Mouse (Mus musculus) thymus, postnatal 4 days (tissue): ENCODE results near the gene Srbd1.

ENCODE experiments used
- DNase-seq: peaks from one replicate; pipeline ENCODE4 v3.0.0; 2021

Gene Srbd1

DNA sequence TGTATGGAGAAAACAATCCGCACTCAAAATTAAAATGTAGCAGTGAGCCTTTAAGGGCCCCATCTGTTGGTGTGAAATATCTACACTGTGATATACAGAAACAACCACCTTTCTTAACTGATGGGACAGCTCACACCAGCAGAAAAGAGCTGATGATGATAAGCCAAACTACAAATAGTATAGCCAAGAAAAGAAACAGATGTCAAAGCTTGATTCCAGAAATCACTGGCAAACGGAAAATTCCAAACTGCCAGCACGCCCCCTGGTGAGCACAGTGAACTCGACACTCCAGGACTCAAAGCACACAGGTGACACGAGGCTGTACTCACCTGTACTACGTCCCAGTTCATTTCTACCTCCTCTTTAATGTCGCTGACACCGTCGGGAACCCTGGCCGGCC, 9.1 kb downstream of the Srbd1 start:
- DNase-seq = no peak

GRCm38 (mm10) chr17:86134461-86134860, 10.5 kb downstream of the Srbd1 start:
- DNase-seq = no peak

GRCm38 (mm10) chr17:86132534-86132933, 12.4 kb downstream of the Srbd1 start:
- no peak for DNase-seq

DNA sequence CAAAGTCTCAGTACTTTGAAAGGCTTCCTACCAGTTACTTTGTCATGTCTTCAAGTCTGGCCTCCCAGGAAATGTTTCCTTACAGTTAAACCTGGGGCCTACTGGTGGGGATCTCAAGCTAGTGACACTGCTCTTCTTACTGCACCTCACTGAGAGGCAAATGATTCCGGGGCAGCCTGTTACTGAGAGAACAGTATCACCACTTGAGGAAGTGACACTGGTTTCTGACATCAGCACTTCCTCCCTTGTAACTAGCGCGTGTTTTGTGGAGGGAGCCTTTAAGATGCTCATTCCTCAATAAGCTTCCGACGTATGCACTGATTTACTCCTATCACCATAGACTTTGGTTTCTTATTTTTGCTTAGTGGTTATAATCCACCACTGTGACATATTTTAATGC, 16.8 kb downstream of the Srbd1 start:
- DNase-seq = no peak

DNA sequence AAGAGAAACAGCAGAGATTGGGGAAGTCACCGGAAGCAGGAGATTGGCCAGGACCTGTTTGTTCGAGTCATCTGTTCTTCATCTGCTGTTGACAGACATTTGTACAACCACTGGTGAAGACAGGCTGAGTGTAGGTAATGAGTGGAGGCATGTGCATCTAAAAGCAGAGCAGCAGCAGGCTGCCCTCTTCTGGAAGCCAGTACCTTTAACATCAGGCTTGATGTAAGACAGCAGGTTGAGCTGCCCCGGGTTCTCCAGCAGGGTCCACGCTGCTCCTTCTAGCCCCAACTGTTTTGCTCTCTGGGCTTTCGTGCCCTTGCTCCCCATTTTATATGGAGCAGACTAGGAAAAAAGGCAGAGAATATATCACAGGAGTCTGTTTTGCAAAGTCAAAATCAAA, 19.1 kb downstream of the Srbd1 start:
- DNase-seq = peak; percentile 9

DNA sequence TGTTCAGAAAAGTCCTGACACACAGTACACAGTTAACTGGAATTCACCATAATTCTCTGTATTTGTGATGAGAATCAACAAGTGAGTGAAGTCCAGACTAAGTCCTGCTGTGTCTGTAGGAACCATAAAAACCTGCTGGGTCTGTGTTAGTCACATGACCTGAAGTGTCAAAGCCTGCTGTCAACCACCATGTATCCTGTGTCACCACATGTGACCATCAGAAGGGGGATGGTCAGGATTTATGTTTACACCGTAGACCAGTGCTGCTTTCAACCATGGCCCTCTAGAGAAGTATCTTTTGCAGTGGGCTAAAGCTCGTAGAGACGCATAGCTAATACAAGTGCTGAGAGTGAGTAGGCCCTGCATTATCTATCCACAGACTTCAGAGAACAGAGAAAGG, 21.8 kb downstream of the Srbd1 start:
- no peak for DNase-seq

DNA sequence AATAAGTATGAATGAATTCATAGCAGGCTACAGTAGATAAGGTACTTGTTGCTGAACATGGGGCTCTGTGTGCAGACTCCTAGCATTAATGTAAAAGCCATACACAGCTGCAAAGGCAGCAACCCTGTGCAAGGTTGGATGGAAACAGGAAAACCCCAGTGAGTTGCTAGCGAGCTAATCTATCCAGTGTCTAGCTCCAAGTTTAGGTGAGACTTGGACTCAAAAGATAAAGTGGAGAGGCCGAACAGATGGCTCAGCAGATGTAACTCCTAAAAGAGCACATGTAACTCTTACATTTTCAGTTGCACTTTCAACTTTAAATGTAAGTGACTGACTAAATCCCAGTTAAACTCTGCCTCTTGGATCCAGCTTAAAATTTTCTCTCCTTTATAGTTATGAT, 48.1 kb downstream of the Srbd1 start:
- no peak for DNase-seq

DNA sequence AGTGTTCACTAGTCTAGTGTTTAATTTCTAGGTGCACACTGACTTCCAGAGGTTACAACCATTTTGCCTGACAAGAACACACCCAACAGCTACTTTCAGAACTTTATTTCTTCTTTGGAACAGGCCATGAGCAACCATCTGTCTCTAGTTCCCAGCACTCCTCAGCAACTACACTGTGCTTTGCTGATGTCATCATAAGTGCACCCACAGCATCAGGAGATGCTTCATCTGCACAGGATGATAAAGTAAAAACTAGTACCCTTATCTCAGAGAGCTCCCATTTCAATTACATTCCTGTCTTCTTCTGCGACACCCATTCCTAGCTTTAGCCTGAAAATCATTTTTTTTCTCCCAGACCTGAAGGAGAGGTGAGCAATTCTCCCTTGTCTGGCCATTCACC, 51.9 kb downstream of the Srbd1 start:
- DNase-seq = no peak

DNA sequence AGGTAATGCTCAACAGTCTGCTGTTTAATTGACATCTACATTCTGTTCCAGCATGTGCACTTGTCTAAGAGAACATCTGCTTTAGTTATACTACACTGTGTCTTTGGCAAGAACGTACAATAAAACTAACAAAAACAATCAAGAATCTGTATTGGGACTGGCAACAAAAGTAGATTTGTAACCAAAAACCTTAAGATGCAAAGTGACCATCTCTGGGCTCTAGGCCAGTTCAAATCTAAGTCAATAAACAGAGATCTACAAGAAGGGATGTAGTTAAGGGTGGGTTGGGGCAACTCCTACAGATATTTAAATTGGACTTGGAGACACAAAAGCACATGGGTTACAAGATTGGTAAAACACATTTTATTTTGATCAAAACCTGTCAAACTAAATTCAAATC, 53.3 kb downstream of the Srbd1 start:
- no peak for DNase-seq

DNA sequence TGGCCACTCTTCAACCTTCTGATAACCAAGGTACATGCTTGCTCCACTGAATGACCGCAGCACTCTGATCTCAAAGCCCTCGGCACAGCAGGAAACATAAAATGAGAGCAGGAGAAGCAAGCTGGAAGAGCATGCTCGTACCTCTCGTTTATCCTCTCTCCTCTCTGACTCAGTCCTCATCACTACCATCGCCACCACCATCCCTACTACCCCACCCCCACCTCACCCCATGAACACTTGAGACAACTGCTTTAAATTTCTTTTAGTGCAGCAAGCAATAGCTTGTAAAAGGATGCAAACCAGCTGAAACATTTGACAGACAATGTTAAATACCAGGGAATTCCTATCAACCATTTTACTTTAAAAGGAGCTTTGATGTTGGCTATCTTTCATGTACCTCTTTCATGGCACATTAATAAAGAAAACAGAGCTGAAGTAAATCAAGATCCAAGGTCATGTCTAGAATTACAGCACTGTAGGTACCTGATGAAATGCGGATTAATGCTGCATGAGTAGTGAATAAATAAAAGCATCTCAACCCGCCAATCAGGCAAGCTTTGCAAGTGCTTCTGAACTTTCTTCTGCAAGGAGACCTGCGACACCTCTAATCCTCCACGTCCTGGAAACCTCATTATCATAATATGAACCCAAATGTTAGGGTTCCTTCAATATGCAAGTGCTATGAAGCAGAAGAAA, 54.9 kb downstream of the Srbd1 start:
- DNase-seq = no peak

DNA sequence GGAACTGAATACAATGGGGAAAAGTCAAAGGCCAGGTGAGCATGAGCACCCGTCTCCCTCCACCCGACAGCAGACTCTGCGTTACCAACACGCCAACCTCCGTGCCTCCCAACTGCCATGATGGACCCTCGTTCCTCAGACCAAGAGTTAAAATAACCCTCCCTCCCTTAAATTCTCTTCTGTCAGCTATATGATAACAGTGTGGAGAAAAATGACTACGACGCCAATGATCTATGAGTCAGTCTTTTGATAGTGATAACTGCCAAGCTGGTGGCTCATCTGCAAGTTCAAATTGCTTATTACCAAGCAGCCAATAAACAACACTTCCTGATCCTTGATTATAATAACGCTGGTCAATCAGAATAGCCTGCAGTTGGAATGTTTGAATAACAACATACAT, 57.1 kb downstream of the Srbd1 start:
- DNase-seq = no peak

DNA sequence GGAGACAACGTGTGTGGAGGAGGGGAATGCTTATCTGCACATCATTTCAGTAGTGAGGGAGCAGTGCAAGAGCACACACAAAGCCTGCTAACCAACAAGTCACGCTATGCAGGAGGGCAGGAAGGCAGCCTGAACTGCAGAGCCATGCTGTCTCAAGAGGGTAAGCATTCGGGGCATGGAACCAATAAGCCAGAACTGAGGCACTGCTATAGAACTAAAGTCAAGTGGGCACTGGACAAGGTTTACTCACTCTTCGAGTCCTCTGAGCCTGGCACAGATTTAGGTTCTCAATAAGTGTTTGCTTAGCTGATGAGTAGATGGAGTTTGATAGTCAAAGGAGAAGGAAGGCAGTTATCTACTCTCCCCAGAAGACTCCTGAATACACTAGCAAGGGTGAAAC, 58.8 kb downstream of the Srbd1 start:
- no peak for DNase-seq

DNA sequence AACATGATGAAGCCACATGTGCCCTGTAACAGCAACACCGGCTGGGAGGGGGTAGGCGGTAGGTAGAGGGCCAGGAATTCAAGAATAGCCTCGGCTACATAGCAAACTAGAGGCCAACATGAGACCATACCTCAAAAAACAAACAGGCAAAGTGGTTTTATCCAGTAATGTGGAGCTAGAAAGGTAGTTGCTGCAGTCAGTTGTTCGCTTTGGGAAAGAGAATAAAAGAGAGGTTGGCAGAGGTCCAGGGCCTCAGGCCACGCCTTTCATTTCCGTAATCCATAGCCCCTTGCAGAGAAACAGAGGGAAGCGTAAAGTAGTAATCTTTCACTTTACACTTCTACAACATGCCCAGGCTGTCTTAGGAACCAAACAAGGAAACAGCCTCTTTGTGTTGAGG, 61.8 kb downstream of the Srbd1 start:
- DNase-seq = no peak

GRCm38 (mm10) chr17:86078060-86078459, 66.9 kb downstream of the Srbd1 start:
- peak; percentile 10 for DNase-seq

DNA sequence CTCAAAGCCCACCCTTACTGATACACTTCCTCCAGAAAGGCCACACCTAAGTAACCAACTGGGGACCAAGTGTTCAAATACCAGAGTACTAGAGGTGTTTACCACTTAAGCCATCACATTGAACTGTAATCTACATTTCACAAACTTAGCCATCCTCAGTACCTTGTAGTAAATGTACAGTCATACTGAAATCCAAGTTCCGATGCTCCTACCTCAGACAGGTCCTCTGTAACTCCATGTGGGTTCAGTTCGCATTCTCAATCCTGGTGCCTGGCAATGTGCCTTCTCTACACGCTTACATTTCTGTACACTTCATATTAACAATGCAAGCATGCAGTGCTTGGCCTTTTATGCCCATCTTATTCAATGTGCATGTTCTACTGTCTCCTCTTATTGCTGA, 77.5 kb downstream of the Srbd1 start:
- DNase-seq = no peak

DNA sequence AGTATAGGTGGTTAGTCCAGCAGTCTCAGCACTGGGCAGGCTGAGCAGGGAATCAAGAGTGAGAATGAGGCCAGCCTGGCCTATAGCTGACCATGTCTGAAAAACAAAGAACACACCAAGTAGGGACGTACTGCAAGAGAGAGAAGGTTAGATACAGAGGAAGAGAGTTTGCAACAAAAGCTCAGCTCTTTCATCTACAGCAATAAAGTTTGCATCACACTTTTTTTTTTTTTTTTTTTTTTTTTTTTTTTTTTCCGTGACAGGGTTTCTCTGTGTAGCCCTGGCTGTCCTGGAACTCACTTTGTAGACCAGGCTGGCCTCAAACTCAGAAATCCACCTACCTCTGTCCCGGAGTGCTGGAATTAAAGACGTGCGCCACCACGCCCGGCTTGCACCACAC, 79.1 kb downstream of the Srbd1 start:
- DNase-seq = no peak

DNA sequence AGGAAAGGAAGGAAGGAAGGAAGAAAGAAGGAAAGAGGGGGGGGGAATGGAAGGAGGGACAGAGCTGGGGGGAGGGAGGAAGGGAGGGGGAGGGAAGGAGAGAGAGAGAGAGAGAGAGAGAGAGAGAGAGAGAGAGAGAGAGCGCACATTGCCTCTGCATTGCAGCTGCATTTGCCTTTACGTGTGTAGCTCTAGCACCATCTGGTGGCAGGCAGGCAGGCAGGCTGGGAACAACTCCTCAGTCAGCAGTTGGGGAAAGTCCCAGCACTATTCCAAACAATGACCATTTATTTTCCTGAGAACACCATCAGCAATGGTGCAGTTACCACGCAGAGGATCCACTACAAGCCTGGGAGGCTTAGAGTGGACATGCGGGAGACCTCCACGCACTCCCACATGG, 81.5 kb downstream of the Srbd1 start:
- DNase-seq = peak; percentile 70

DNA sequence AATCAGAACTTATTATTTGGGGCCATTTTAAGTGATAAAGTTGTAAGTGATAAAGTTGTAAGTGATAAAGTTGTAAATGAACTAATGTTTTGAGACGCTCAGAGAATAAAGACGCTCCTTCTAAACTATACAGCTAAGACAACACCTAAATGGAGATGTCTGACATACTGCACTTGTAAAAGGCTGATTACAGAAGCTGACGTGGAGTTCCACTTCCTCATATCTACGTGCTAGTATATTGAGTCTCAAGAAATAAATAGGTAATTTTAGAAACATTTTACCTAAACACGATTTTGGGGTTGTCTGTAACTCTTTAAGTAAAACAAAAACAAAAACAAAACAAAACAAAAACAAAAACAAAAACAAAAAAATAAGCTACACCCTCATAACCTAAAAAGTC, 84.1 kb downstream of the Srbd1 start:
- no peak for DNase-seq

DNA sequence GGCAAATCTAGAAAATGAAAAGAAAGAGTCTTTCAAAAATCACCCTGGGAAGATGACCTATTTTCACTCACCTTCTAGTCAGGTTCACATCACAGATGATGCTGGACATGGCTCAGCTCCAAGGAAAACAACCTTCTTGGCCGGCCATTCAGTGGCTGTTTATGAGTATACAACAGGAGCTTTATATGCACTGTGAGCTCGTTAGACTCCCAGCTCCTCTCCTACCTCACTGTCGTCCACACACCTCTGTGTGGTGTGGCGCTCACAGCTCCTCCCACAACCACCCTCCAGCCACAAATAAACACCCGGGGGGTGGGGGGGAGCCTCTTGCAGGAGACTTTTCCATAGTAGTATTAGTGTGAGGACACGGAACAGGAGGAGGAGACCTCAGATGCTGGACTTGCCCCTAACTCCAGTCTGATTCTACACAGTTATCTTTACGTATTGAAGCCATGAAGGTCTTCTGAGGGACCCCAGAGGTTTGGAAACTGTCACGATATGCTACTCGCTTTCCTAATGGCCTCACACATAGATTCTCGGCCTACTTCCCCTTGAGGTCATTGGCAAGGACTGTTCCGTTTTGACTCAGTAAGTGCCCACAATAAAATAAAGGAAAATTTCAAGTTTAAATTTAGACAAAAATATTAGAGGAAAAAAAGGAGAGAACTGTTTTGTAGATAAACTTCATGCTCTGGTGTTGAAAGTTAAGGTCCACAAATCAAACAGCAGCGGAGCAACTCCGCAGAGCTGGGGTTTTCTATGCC, 104.6 kb downstream of the Srbd1 start:
- no peak for DNase-seq

- DNase-seq = no peak
These were observed 105.2 kb downstream of the Srbd1 start for GRCm38 (mm10) chr17:86039741-86040140.

DNA sequence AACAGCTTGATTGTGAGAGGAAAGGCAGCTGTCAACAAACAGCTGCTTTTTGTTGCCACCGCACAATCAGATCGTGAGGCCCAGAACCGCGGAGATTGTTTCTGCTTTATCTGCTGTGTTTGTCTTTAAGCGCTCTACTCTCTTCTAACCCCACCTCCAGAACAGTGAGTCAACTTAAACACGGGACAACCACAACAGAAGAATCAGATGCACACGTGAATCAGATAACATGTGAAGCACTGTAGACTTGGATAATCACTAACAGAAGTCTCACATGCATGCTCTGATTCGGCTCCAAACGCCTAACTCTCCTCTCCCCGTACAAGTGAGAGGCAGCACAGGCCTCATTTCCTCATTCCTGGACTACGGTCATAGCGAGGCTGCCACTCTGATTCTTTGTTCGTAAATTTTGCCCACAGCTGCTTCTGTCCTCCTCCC, 106.7 kb downstream of the Srbd1 start:
- no peak for DNase-seq

DNA sequence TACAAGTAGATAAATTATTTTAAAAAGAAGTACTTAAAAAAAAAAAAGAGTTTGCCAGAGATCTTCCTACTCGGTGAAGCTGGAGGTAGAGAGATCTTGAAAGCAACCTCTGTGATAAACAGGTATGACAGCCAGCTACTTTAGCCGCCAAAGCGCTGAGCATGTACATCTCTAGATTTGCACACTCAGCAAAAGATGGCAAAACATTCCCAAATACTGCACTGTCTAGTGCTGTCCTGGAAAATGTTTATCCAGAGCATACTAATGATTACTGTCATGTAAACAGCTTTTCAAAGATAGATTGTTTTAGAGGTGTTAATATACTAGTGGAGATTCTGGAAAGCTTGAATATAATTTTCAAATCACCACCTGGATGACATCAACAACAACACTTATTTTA, 109.4 kb downstream of the Srbd1 start:
- DNase-seq = no peak

- no peak for DNase-seq
These were observed 109.8 kb downstream of the Srbd1 start for GRCm38 (mm10) chr17:86035146-86035545.

- DNase-seq = no peak
These were observed 110.3 kb downstream of the Srbd1 start for GRCm38 (mm10) chr17:86034641-86035040.
